Mouse (Mus musculus) embryonic fibroblast, embryonic 13.5 days (primary cell): ENCODE data around the gene Nacad. TPM values are rescaled to one million over a fixed set of nuclear protein-coding genes. Genes with fewer than 3 reads are reported as not detected.

ENCODE experiments used
- H3K27ac ChIP-seq: 2 replicates; pipeline ENCODE4 v1.5.1; 2012; ENCODE audit warnings: low read length, control low read depth, inconsistent platforms; ENCODE audit not compliant: insufficient read depth
- H3K4me1 ChIP-seq: 2 replicates; pipeline ENCODE4 v1.6.1; 2011; ENCODE audit warnings: low read length; ENCODE audit not compliant: control insufficient read depth, insufficient read depth
- H3K4me3 ChIP-seq: 2 replicates; pipeline ENCODE4 v1.5.1; 2011; ENCODE audit warnings: mild to moderate bottlenecking, control low read depth, low read length; ENCODE audit not compliant: insufficient read depth
- CTCF ChIP-seq: IDR thresholded peaks from 2 replicates; pipeline ENCODE4 v1.5.1; 2011; ENCODE audit warnings: mild to moderate bottlenecking, control low read depth, low read length, moderate library complexity, borderline replicate concordance; ENCODE audit not compliant: insufficient read depth
- POLR2A ChIP-seq: IDR thresholded peaks from 2 replicates; pipeline ENCODE4 v1.6.1; 2011; ENCODE audit warnings: low read depth, mild to moderate bottlenecking, control low read depth, low read length, moderate library complexity
- polyA plus RNA-seq: library from polyadenylated mRNA; stranded (reverse); fragments of >200 nt; gene quantifications from 2 replicates; pipeline ENCODE4 v1.2.4, GENCODE M21; 2011; ENCODE audit warnings: low read depth; ENCODE audit not compliant: missing spikeins, insufficient read length

The Nacad gene
- polyA plus RNA-seq, 1 experiment = 6.7 TPM

- Histone ChIP-seq H3K4me3 (peak overlapping the region; percentile 38), H3K4me1 (no peaks in the 10 kb centered on the region), H3K27ac (no peak overlapping the region)
- TF ChIP-seq POLR2A (no peak), CTCF (no peak)
Observed at GRCm38 (mm10) chr11:6605021-6605481, 802 bp downstream of the Nacad start.

GRCm38 (mm10) chr11:6604604-6604936 is 1.3 kb downstream of the Nacad start:
- Histone ChIP-seq H3K4me3 (peak overlapping the region; percentile 38), H3K4me1 (no peaks in the 10 kb centered on the region), H3K27ac (no peak overlapping the region)
- TF ChIP-seq POLR2A (no peak), CTCF (no peak)

GRCm38 (mm10) chr11:6603887-6604603 is 1.8 kb downstream of the Nacad start:
- Histone ChIP-seq H3K4me1 (no peaks in the 10 kb centered on the region), H3K27ac (no peak overlapping the region), H3K4me3 (no peak overlapping the region)
- no peak for TF ChIP-seq CTCF
- no peak for TF ChIP-seq POLR2A

- TF ChIP-seq POLR2A = no peak
- Histone ChIP-seq H3K4me3 (no peak overlapping the region), H3K27ac (no peak overlapping the region), H3K4me1 (no peaks in the 10 kb centered on the region)
Observed at GRCm38 (mm10) chr11:6603224-6603623, 2.6 kb downstream of the Nacad start.

GRCm38 (mm10) chr11:6602662-6603061 is 3.2 kb downstream of the Nacad start:
- H3K27ac ChIP-seq = no peak overlapping the region
- H3K4me3 ChIP-seq = no peak overlapping the region
- H3K4me1 ChIP-seq = no peaks in the 10 kb centered on the region
- no peak for TF ChIP-seq POLR2A
- TF ChIP-seq CTCF = no peak

GRCm38 (mm10) chr11:6601649-6602480 is 4.0 kb downstream of the Nacad start:
- TF ChIP-seq CTCF (no peak), POLR2A (no peak)
- no peaks in the 10 kb centered on the region for H3K4me1 ChIP-seq

GRCm38 (mm10) chr11:6600284-6600944 is 5.4 kb downstream of the Nacad start:
- no peaks in the 10 kb centered on the region for H3K4me1 ChIP-seq
- no peak for TF ChIP-seq CTCF
- no peak for TF ChIP-seq POLR2A
- no peak overlapping the region for H3K27ac ChIP-seq
- no peak overlapping the region for H3K4me3 ChIP-seq

More at GRCm38 (mm10) chr11:6601649-6602480, 4.0 kb downstream of the Nacad start:
- Histone ChIP-seq H3K4me3 (no peak overlapping the region), H3K27ac (no peak overlapping the region)

GRCm38 (mm10) chr11:6599831-6600230 is 6.0 kb downstream of the Nacad start:
- no peak overlapping the region for H3K4me3 ChIP-seq
- H3K27ac ChIP-seq = no peak overlapping the region
- TF ChIP-seq CTCF = no peak
- no peak for TF ChIP-seq POLR2A
- H3K4me1 ChIP-seq = no peaks in the 10 kb centered on the region

- Histone ChIP-seq H3K27ac (no peak overlapping the region), H3K4me1 (no peaks in the 10 kb centered on the region), H3K4me3 (no peak overlapping the region)
- TF ChIP-seq POLR2A = no peak
Observed at GRCm38 (mm10) chr11:6599011-6599681, 6.7 kb downstream of the Nacad start.
